Mouse (Mus musculus): ENCODE results near the gene Prpf19.

Prpf19 gene

GRCm38 (mm10) chr19:10895016-10895528 lies at the start of gene Prpf19:
Gene Prpf19, plus strand, starts transcription at chr19:10895231.
- peak; percentile 98 for DNase-seq

- no peak for DNase-seq
Measured at GRCm38 (mm10) chr19:10845454-10845853, 49.6 kb upstream of the Prpf19 start.

GRCm38 (mm10) chr19:10846150-10846549 lies 48.9 kb upstream of the Prpf19 start:
- no peak for DNase-seq

GRCm38 (mm10) chr19:10847311-10848087 lies 47.5 kb upstream of the Prpf19 start:
- DNase-seq = peak; percentile 74

- no peak for DNase-seq
Measured at GRCm38 (mm10) chr19:10855422-10855821, 39.6 kb upstream of the Prpf19 start.

- DNase-seq = no peak
Measured at GRCm38 (mm10) chr19:10856520-10856919, 38.5 kb upstream of the Prpf19 start.

GRCm38 (mm10) chr19:10860072-10860497 lies 34.9 kb upstream of the Prpf19 start:
- DNase-seq = no peak

- no peak for DNase-seq
Measured at GRCm38 (mm10) chr19:10866351-10866750, 28.7 kb upstream of the Prpf19 start.

- DNase-seq = no peak
Measured at GRCm38 (mm10) chr19:10867946-10868622, 26.9 kb upstream of the Prpf19 start.

- no peak for DNase-seq
Measured at GRCm38 (mm10) chr19:10868623-10869141, 26.3 kb upstream of the Prpf19 start.

GRCm38 (mm10) chr19:10869241-10869885 lies 25.7 kb upstream of the Prpf19 start:
- peak; percentile 86 for DNase-seq

GRCm38 (mm10) chr19:10869886-10870527 lies 25.0 kb upstream of the Prpf19 start, which contains the start of gene Tmem132a:
Gene Tmem132a, minus strand, starts transcription at chr19:10869940.
- peak; percentile 34 for DNase-seq

GRCm38 (mm10) chr19:10870676-10871075 lies 24.4 kb upstream of the Prpf19 start:
- DNase-seq = no peak

GRCm38 (mm10) chr19:10871328-10871961 lies 23.6 kb upstream of the Prpf19 start:
- DNase-seq = no peak

GRCm38 (mm10) chr19:10878201-10878837 lies 16.7 kb upstream of the Prpf19 start:
- no peak for DNase-seq

- peak; percentile 49 for DNase-seq
Measured at GRCm38 (mm10) chr19:10880085-10880974, 14.7 kb upstream of the Prpf19 start.

- no peak for DNase-seq
Measured at GRCm38 (mm10) chr19:10880975-10881425, 14.0 kb upstream of the Prpf19 start.

GRCm38 (mm10) chr19:10881426-10882154 lies 13.4 kb upstream of the Prpf19 start, which contains the start of gene Tmem109:
Gene Tmem109, minus strand, starts transcription at chr19:10882001.
- DNase-seq = peak; percentile 95

GRCm38 (mm10) chr19:10892201-10892600 lies 2.8 kb upstream of the Prpf19 start:
- no peak for DNase-seq

Data from kidney, postnatal 14 days (tissue).